Mouse (Mus musculus) bone marrow, adult 2 months (tissue): ENCODE measurements at regions not wholly inside any gene's neighbourhood (a gene's known extent, or its start where the extent isn't known, plus 50 kb on each side); places are given as distances from the start of the nearest gene placed in this dataset.

Experiments
- H3K27ac ChIP-seq: fragments of 200-500 bp; 2 replicates; pipeline ENCODE4 v1.5.1; 2012; ENCODE audit warnings: low read depth, mild to moderate bottlenecking, control low read depth, inconsistent platforms, low read length; ENCODE audit not compliant: control insufficient read depth, poor library complexity, insufficient read depth
- H3K4me1 ChIP-seq: fragments of 200-500 bp; 2 replicates; pipeline ENCODE4 v1.6.1; 2011; ENCODE audit warnings: low read length; ENCODE audit not compliant: control insufficient read depth, insufficient read depth
- H3K4me3 ChIP-seq: fragments of 200-500 bp; replicated peaks from 2 replicates; pipeline ENCODE3; 2011; ENCODE audit warnings: mild to moderate bottlenecking, low read depth, low read length, control low read depth; ENCODE audit not compliant: control insufficient read depth
- CTCF ChIP-seq: fragments of 200-500 bp; IDR thresholded peaks from 2 replicates; pipeline ENCODE4 v1.5.1; 2011; ENCODE audit warnings: low read length, control low read depth; ENCODE audit not compliant: control insufficient read depth, insufficient read depth
- POLR2A ChIP-seq: fragments of 200-500 bp; IDR thresholded peaks from 2 replicates; pipeline ENCODE4 v1.6.1; 2011; ENCODE audit warnings: low read depth, mild to moderate bottlenecking, control low read depth, low read length, borderline replicate concordance; ENCODE audit not compliant: control insufficient read depth
- WGBS: fragments of 180-500 bp; shearing (Covaris S2); methylation state at CpG from one replicate; pipeline ENCODE4 v1.1.7; 2018; 5-methylcytosine and 5-hydroxymethylcytosine counted together

DNA sequence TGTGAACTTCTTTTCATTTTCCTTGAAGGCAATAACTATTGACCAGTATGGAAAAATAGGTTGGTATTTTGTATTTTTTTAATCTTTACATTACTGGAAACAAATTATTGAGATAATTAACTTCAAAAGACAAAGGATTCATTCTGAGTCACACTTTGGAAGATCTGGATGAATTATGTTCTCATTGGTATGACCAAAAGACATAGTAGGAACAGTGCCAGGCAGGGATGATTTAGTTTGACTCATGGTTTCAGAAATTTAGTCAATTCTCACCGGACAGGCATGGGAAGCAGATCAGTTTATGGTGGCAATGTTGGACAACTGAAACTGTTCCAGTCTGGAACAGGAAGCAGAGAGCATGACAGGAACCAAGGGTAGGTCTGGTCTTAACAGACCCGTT lies 416.6 kb downstream of the Gria2 start:
- WGBS = 68% methylated on average over 2 of the region's 2 CpGs
- H3K27ac ChIP-seq = no peak overlapping the region
- TF ChIP-seq CTCF = no peak
- no peak for TF ChIP-seq POLR2A
- no peaks in the 10 kb centered on the region for H3K4me1 ChIP-seq
- H3K4me3 ChIP-seq = no peak overlapping the region

DNA sequence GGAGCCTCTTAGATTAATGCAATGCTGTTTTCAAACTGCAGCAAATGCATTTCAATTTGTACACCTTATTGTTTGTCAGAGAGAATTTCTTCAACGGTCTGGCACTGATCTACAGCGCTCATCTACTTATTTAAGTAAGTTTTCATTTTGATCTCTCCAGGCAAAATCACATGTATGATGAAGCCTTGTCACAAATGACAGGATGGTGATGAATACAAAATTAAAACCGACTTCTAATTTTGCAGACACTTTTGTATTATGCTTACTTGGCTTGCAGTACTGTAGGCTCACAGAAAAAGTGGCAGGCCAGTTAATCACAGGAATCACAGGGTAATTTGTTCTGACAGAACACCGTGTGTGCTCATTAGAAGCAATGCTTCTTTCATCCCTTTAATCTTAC lies 406.4 kb downstream of the Gria2 start:
- no peaks in the 10 kb centered on the region for H3K4me1 ChIP-seq
- no peak overlapping the region for H3K27ac ChIP-seq
- H3K4me3 ChIP-seq = no peak overlapping the region
- TF ChIP-seq POLR2A = no peak
- TF ChIP-seq CTCF = no peak
- 73% methylated on average over 4 of the region's 4 CpGs for WGBS

DNA sequence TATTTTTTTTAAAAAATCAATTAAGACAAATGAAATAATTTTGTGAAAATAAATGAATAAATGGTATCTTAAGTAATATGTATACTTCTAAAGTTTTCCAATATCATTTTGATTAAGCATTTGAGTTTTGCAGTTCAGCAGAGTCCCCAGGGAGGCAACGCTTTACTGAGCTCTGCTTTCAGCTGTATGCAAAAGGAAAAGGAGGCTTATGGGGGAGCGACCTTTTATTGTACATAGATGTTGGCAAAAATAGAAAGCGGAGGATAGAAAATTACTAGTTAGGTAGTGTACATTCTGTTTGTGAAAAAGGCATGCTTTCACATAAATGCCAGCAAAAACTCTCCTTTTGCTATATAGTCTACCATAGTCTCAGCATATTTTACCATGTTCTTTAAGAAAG lies 382.2 kb downstream of the Gria2 start:
- Histone ChIP-seq H3K27ac (no peak overlapping the region), H3K4me3 (no peak overlapping the region), H3K4me1 (no peaks in the 10 kb centered on the region)
- WGBS = 63% methylated on average over 3 of the region's 3 CpGs
- TF ChIP-seq POLR2A (no peak), CTCF (no peak)

DNA sequence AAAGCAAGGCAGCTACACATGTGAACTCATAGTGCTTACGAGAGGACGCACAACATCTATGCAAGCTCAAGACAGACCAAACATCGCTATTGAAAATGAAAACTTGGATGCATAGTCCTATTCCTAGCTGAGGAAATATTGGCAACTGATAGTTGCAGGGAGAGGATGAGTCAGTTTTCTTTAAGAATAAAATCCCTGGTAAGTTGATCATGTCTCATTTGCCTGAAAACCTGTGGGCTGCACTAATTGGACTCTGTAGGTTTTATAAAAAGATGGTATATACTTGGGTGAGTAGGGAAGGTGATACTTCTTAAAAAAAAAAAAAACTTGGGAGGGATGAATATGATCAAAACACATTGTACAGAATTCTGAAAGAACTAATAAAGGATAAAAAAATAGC lies 381.2 kb downstream of the Gria2 start:
- Histone ChIP-seq H3K27ac (no peak overlapping the region), H3K4me1 (no peaks in the 10 kb centered on the region), H3K4me3 (no peak overlapping the region)
- WGBS = 90% methylated on average over 3 of the region's 3 CpGs
- no peak for TF ChIP-seq CTCF
- no peak for TF ChIP-seq POLR2A

DNA sequence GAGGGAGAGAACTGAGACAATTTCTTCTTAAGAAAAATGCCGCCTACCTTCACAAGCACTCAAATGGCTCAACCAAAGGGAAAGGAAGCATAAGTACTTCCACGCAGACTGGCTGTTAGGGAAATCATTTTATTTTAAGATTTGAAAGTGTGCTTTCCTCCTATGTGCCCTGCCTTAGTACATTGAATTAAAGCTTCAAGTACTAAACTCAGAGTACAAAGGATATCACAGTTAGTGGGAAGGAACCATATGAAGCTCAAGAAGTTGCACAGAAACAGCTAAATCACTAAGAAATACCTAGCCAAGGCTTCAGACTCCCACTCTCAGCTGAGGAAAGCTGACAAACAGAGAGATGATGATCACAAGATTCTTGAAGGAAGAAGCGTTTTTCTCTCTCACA lies 380.5 kb downstream of the Gria2 start:
- 69% methylated on average over 3 of the region's 3 CpGs for WGBS
- Histone ChIP-seq H3K27ac (no peak overlapping the region), H3K4me1 (no peaks in the 10 kb centered on the region), H3K4me3 (no peak overlapping the region)
- TF ChIP-seq CTCF = no peak

DNA sequence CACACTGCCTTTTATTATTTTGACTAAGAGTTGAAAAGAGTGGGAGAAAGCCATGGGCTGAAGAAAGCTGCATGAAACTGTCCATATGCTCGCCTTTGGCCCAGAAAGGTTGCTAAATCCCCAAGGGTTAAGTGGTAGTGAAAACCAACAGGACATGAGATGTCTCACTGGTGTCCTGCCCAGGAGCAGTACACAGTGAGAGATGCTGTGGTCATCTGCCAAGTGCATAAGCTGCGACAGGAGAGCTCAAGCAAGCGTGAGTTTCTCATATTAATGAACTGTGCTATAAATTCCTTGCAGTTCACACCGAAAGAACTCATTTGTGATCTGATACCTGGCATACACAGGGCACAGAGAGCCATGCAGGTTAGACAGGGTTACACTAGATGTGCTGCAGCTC lies 380.0 kb downstream of the Gria2 start:
- no peaks in the 10 kb centered on the region for H3K4me1 ChIP-seq
- TF ChIP-seq POLR2A (no peak), CTCF (no peak)
- H3K4me3 ChIP-seq = no peak overlapping the region
- 80% methylated on average over 4 of the region's 4 CpGs for WGBS
- H3K27ac ChIP-seq = no peak overlapping the region
